Mouse (Mus musculus) splenic B cell, adult 2 months (primary cell): ENCODE results near the gene Pxn.

Experiments
- DNase-seq: peaks from one replicate; pipeline ENCODE4 v3.0.0-alpha.2; 2011; ENCODE audit warnings: low read depth, low spot score
- H3K27me3 ChIP-seq: 2 replicates; pipeline ENCODE4 v1.6.1; 2012; ENCODE audit warnings: mild to moderate bottlenecking, low read length, moderate library complexity, mixed read lengths; ENCODE audit not compliant: control insufficient read depth, poor library complexity, insufficient read depth, severe bottlenecking
- H3K36me3 ChIP-seq: 2 replicates; pipeline ENCODE4 v1.6.1; 2012; ENCODE audit warnings: mild to moderate bottlenecking, low read length, moderate library complexity, mixed read lengths; ENCODE audit not compliant: control insufficient read depth, poor library complexity, insufficient read depth, severe bottlenecking

The Pxn gene

GRCm38 (mm10) chr5:115506454-115507201, at the start of gene Pxn:
Pxn (plus strand) TSS chr5:115506676.
- no peaks in the 10 kb centered on the region for H3K27me3 ChIP-seq
- H3K36me3 ChIP-seq, result no peaks in the 10 kb centered on the region
- DNase-seq, result peak; percentile 96

GRCm38 (mm10) chr5:115458918-115459317, 47.6 kb upstream of the Pxn start:
- Histone ChIP-seq H3K36me3 (no peaks in the 10 kb centered on the region), H3K27me3 (no peaks in the 10 kb centered on the region)
- no peak for DNase-seq

DNA sequence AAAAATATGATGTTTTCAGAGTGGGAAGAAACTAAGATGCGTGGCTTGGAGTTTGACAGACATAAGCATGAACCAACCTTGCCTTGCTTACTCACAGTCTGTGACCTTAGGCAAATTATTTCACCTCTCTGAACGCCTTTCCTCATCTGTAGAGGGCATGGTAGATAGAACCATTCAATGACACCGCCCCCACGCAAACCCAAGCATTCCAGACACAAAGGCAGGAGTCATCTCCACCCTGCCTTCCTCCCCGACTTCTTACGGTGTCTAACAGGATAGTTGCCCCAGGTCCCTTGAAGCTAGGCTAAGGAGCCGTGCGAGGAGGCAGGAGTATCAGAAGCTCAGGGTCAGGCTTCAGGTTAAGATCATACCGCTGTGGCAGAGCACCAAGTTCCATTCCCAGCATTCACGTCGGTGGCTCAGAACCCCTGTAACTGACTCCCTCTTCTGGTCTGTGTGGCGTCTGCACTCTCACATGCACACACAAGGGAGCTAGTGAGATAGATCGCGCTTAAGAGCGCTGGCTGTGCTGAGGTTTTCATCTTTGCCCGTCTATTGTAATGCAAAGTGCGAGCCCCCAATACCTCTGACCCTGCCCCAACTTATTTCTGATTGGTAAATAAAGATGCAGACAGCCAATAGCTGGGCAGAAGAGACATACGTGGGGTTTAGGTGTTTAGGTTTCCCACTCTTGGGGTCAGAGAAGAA, 41.9 kb upstream of the Pxn start:
- Histone ChIP-seq H3K36me3 (no peaks in the 10 kb centered on the region), H3K27me3 (no peaks in the 10 kb centered on the region)
- no peak for DNase-seq

GRCm38 (mm10) chr5:115465642-115466420, 40.6 kb upstream of the Pxn start, which contains the start of gene Pla2g1b:
Pla2g1b (plus strand) TSS chr5:115466262.
- H3K36me3 ChIP-seq, result no peaks in the 10 kb centered on the region

GRCm38 (mm10) chr5:115469791-115470190, 36.7 kb upstream of the Pxn start:
- H3K27me3 ChIP-seq, result no peaks in the 10 kb centered on the region

More at GRCm38 (mm10) chr5:115465642-115466420, 40.6 kb upstream of the Pxn start, which contains the start of gene Pla2g1b:
- peak; percentile 51 for DNase-seq
- no peaks in the 10 kb centered on the region for H3K27me3 ChIP-seq

DNA sequence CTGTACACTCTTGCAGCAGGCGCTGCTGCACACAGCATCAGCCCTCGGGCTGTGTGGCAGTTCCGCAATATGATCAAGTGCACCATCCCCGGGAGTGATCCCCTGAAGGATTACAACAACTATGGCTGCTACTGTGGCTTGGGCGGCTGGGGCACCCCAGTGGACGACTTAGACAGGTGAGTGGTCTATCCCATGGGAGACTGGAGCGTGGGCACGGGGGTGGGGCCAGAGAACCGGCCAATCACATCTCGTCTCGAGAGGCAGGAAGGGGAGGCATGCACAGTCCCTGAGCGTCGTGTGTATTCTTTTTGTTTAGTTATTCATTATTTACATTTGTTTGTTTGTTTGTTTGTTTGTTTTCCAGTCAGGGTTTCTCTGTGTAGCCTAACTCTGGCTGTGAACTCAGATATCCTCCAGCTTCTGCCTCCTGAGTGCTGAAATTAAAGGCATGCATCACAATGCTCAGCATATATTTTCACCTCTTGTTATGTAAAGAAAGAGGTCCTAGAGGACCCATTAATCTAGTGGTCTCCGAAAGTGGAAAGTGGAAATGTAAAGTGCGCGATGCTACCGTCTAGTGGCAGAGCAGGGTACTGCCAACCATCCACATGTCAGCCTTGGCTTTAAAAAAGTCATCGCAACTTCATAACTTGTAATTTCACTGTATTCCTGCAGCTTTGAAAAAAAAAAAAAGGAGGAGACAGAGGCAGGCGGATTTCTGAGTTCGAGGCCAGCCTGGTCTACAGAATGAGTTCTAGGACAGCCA, 35.5 kb upstream of the Pxn start:
- DNase-seq, result peak; percentile 76
- Histone ChIP-seq H3K27me3 (no peaks in the 10 kb centered on the region), H3K36me3 (no peaks in the 10 kb centered on the region)

More at GRCm38 (mm10) chr5:115469791-115470190, 36.7 kb upstream of the Pxn start:
- no peak for DNase-seq
- H3K36me3 ChIP-seq, result no peaks in the 10 kb centered on the region

- DNase-seq, result no peak
- Histone ChIP-seq H3K36me3 (no peaks in the 10 kb centered on the region), H3K27me3 (no peaks in the 10 kb centered on the region)
Measured at GRCm38 (mm10) chr5:115473191-115473590, 33.3 kb upstream of the Pxn start.

- H3K27me3 ChIP-seq, result no peaks in the 10 kb centered on the region
Measured at GRCm38 (mm10) chr5:115474174-115474828, 32.2 kb upstream of the Pxn start.

GRCm38 (mm10) chr5:115475337-115476106, 31.0 kb upstream of the Pxn start:
- no peaks in the 10 kb centered on the region for H3K36me3 ChIP-seq
- no peaks in the 10 kb centered on the region for H3K27me3 ChIP-seq
- peak; percentile 67 for DNase-seq

More at GRCm38 (mm10) chr5:115474174-115474828, 32.2 kb upstream of the Pxn start:
- no peaks in the 10 kb centered on the region for H3K36me3 ChIP-seq
- DNase-seq, result peak; percentile 55

DNA sequence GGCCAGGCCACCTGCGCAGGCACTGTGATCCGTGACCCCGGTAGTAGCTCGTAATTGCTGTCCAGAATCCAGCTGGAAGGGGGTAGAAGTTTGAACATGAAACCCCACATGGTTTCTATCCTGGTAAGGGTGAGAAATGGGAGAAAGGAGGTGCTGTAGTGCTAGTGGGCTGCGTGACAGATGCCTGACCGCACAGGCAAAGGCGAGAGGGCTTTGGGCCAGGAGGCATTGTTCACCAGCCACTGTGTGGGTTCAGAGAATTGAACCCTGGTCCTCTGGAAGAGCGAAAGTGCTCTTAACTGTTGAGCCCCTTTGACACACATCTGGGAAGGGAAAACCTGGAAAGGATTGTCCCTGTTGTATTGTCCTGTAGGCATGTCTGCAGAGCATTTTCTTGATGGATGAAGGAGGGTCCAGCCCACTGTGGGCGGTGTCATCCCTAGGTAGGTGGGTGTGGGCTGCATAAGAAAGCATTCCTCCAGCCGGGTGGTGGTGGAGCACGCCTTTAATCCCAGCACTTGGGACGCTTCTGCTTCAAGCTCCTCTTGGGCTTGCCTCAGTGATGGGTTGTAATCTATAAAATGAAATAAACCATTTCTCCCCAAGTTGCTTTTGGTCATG, 30.3 kb upstream of the Pxn start:
- no peaks in the 10 kb centered on the region for H3K27me3 ChIP-seq
- DNase-seq, result no peak
- no peaks in the 10 kb centered on the region for H3K36me3 ChIP-seq

DNA sequence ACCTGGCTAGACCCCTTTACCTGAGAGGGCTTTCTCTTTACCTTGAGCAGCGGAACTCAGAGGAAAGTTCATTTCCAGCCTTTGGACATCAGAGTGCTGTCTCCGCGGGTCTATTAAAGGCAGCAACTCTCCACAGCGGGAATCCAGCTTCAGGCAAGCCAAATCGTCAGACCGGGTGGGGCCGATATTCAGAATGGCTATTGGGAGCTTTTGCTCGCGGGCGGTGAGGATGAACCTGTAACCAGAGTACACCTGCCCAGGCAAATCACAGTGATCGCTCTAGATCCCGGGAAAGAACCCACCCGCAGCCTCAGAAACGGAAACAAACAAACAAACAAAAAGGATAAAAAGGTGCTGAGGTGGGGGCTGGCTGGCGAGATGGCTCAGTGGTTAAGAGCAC, 26.9 kb upstream of the Pxn start:
- DNase-seq, result no peak
- Histone ChIP-seq H3K27me3 (no peaks in the 10 kb centered on the region), H3K36me3 (no peaks in the 10 kb centered on the region)

GRCm38 (mm10) chr5:115480101-115480500, 26.4 kb upstream of the Pxn start:
- H3K36me3 ChIP-seq, result no peaks in the 10 kb centered on the region
- DNase-seq, result no peak
- H3K27me3 ChIP-seq, result no peaks in the 10 kb centered on the region
